Mouse (Mus musculus): ENCODE measurements around the gene Reg3a.
"Not testable (repeated sequence)": the region's sequence is repeated elsewhere in the genome, so short reads cannot be mapped to it uniquely, and the experiment has no call there.

Reg3a gene

GRCm38 (mm10) chr6:78380409-78380808 lies at the start of gene Reg3a:
Reg3a (plus strand) TSS chr6:78380709.
- DNase-seq (ENCODE audit: low read depth): no peak

GRCm38 (mm10) chr6:78331919-78332569 lies 48.5 kb upstream of the Reg3a start:
- no peak for DNase-seq (ENCODE audit: low read depth)

GRCm38 (mm10) chr6:78340296-78340695 lies 40.2 kb upstream of the Reg3a start:
- no peak for DNase-seq (ENCODE audit: low read depth)

DNA sequence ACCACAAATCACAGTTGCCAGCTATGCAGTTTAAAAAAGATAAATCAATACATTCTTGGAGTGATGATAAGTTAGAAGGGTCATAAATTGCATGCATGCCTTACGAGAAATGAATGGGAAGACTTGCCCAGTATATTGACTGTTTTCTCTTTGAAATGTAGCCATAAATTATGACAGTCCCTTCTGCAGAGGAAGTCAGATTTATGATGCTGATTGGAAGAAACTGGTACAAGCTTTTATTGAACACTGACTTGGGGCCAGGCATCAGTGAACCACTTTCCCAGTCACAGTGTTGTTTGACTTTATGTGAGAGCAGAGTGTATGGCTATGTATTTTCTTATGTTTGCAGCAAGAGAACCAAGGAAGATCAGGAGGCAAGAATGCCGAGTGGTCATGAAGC lies 38.8 kb upstream of the Reg3a start:
- DNase-seq (ENCODE audit: low read depth): no peak

DNA sequence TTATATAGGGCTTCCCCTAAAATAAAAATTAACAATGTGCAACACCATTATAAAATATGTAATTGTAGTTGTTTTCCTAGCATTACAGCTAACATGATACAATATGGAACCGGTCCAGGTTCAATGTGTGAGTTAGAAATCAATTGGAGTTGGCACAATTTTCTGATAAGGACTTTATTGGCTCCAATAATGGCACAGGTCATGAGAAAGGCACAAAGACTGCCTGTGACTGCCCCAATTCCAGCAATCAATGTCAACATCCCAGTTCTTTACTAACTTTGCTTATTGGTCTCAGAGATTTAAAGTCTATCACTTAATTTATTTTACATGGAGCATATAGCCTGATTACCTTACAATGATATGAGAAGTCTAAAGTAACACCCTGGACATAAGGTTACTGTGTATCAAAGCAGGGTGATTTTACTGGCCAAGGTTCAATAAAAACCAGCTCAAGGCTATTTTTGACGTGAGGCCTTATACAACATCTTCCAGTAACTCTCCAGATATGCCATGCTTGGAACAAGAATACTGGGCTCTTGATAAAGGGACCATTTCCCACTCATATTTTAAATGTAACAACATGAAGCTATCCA lies 18.4 kb upstream of the Reg3a start:
- no peak for DNase-seq (ENCODE audit: low read depth)

GRCm38 (mm10) chr6:78370357-78370756 lies 10.2 kb upstream of the Reg3a start, which contains the start of gene Reg3b:
Reg3b (plus strand) TSS chr6:78370657.
- no peak for DNase-seq (ENCODE audit: low read depth)

- DNase-seq (ENCODE audit: low read depth): no peak
Observed at GRCm38 (mm10) chr6:78378765-78379164, 1.7 kb upstream of the Reg3a start, which contains the start of gene Reg3d. Reg3d (minus strand) TSS chr6:78378865.

DNA sequence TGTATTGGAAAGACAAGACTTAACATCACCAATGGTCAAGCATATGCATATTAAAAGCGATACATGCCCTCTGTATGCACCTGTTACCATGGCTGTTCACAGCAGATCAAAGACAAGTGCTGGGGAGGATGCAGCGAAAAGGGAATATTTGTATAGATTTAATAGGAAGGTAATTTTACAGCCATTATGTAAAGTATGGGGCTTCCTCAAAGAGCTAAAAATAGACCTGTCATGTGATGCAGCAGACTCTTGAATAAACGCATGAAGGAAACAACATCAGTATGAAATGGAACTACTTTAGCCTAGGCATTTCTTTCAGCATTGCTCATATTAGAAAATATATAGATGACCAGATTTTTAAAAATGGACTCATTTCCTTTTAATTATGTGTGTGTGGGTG lies 5.1 kb downstream of the Reg3a start:
- DNase-seq (ENCODE audit: low read depth): no peak

DNA sequence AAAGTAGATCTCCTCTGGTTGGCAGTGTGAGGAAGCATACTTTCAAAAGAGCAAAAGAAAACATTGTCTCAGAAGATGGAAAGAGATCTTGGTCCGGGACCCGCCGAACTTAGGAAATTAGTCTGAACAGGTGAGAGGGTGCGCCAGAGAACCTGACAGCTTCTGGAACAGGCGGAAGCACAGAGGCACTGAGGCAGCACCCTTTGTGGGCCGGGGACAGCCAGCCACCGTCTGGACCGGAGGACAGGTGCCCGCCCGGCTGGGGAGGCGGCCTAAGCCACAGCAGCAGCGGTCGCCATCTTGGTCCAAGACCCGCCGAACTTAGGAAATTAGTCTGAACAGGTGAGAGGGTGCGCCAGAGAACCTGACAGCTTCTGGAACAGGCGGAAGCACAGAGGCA lies 14.8 kb downstream of the Reg3a start, which contains the start of gene Reg2:
TSS of gene Reg2 (plus strand) at position 301 of the 400 bp plus-strand sequence.
- DNase-seq (ENCODE audit: low read depth): not testable (repeated sequence)

DNA sequence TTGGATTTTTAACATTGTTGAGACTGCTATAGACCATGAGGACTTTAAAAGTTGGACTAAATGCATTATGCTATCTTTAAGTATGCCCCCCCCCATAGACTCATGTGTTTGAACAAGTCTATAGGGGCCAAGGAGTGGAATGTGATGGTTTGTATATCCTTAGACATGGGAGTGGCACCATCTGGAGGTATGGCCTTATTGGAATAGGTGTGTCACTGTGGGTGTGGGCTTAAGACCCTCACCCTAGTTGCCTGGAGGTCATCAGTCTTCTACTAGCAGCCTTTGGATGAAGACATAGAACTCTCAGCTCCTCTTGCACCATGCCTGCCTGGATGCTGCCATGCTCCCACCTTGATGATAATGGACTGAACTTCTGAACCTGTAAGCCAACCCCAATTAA lies 41.9 kb downstream of the Reg3a start, which contains the start of gene Reg1:
TSS of gene Reg1 (plus strand) at position 301 of the 400 bp plus-strand sequence.
- not testable (repeated sequence) for DNase-seq (ENCODE audit: low read depth)

DNA sequence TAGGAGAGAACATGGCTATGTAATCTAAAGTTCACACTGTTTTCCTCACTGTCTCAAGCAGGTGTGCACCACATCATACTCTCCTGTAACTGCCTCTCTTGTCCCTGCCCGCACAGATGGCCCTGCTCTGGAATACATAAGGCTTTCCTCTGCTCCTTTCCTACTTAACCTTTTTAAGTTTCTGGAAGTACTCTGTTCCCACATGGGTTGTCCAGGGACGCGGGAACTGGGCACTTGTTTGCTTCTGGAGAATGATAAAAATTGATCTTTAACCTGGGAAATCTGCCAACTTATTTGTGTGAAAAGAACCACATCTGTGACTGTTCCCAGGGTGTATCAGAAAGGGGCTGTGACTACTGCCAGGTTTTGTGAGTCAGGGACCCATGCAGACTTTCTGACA lies 45.0 kb downstream of the Reg3a start:
- no peak for DNase-seq (ENCODE audit: low read depth)

Measured in c-Kit-positive CD71-positive TER-119-negative erythroid progenitor cells, embryonic 14.5 days (primary cell).